Mouse (Mus musculus) lung, postnatal 0 days (tissue): ENCODE measurements around the gene Brd9. TPM values are rescaled to one million over a fixed set of nuclear protein-coding genes. Genes with fewer than 3 reads are reported as not detected.
A peak's percentile ranks its signal among the peaks of the same experiment; 100 is the strongest.

Experiments
- ATAC-seq: fragments of 200-750 bp; cut with Nextera tagmentation; 2 replicates; pipeline ENCODE4 v1.8.0; 2017; ENCODE audit warnings: moderate library complexity
- DNase-seq: peaks from one replicate; pipeline ENCODE4 v3.0.0-alpha.2; 2016; ENCODE audit warnings: low spot score
- H3K27ac ChIP-seq: fragments of 300-500 bp; sonication (generic); 2 replicates; pipeline ENCODE4 v1.5.1; 2014; ENCODE audit warnings: antibody characterized with exemption, mild to moderate bottlenecking, low read length, mixed read lengths
- H3K27me3 ChIP-seq: fragments of 300-500 bp; sonication (generic); replicated peaks from 2 replicates; pipeline ENCODE4 v1.6.1; 2014; ENCODE audit warnings: low read length, mixed read lengths; ENCODE audit not compliant: insufficient read depth
- H3K36me3 ChIP-seq: fragments of 300-500 bp; sonication (generic); 2 replicates; pipeline ENCODE4 v1.6.1; 2014; ENCODE audit warnings: low read length, mixed read lengths; ENCODE audit not compliant: insufficient read depth
- H3K4me1 ChIP-seq: fragments of 300-500 bp; sonication (generic); 2 replicates; pipeline ENCODE4 v1.6.1; 2014; ENCODE audit warnings: antibody characterized with exemption, low read depth, low read length, mixed read lengths; ENCODE audit not compliant: insufficient read depth
- H3K4me2 ChIP-seq: fragments of 300-500 bp; sonication (generic); replicated peaks from 2 replicates; pipeline ENCODE4 v1.6.1; 2014; ENCODE audit warnings: low read depth, mild to moderate bottlenecking, low read length, moderate library complexity, mixed read lengths
- H3K4me3 ChIP-seq: fragments of 300-500 bp; sonication (generic); 2 replicates; pipeline ENCODE4 v1.5.1; 2014; ENCODE audit warnings: low read depth, low read length
- H3K9ac ChIP-seq: fragments of 300-500 bp; sonication (generic); replicated peaks from 2 replicates; pipeline ENCODE4 v1.6.1; 2014; ENCODE audit warnings: low read depth, mild to moderate bottlenecking
- H3K9me3 ChIP-seq: fragments of 300-500 bp; sonication (generic); 2 replicates; pipeline ENCODE4 v1.6.1; 2016; ENCODE audit warnings: low read length, mixed read lengths
- CTCF ChIP-seq: IDR thresholded peaks from 2 replicates; pipeline ENCODE4 v1.5.1; 2016; ENCODE audit warnings: antibody characterized with exemption, mild to moderate bottlenecking
- EP300 ChIP-seq: IDR thresholded peaks from 2 replicates; pipeline ENCODE4 v1.6.1; 2016; ENCODE audit warnings: antibody characterized with exemption, mild to moderate bottlenecking, control low read depth
- WGBS: fragments of 180-500 bp; shearing (Covaris S2); extraction: QIAGEN DNeasy Blood & Tissue Kit; methylation state at CpG from one replicate; pipeline ENCODE4 v1.1.7; 2014; 5-methylcytosine and 5-hydroxymethylcytosine counted together
- polyA plus RNA-seq: library from polyadenylated mRNA; unstranded; fragments of >200 nt; fragmentation: Nextera tagmentation; extraction: Ambion mirVana; gene quantifications from 2 replicates; pipeline ENCODE4 v1.2.1, GENCODE M21; 2015

Gene Brd9
- polyA plus RNA-seq, 1 experiment from 2014 or later: 33.8 TPM

DNA sequence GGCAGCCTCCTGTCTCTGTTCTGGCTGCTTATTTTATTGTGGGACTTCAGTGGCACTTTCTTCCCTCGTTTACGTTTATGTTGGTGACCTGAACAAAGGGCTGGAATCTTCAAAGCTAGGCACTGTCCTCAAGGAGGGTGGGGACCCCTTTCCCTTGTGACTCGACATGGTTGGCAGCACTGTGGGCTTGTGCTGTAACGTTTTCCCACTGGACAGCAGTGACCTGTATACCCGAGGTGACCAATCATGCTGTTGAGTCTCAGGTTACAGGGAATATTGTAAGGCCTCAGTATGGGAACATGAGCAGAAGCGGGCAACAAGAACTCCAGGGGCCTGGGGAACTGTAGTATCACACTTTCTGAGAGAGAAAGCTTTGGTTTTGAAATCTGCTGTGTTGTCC lies 17.1 kb downstream of the Brd9 start:
- WGBS: 65% methylated on average over 6 of the region's 6 CpGs
- peaks cover 54% of the 10 kb centered on the region for H3K36me3 ChIP-seq
- TF ChIP-seq EP300: no peak
- no peak for TF ChIP-seq CTCF

DNA sequence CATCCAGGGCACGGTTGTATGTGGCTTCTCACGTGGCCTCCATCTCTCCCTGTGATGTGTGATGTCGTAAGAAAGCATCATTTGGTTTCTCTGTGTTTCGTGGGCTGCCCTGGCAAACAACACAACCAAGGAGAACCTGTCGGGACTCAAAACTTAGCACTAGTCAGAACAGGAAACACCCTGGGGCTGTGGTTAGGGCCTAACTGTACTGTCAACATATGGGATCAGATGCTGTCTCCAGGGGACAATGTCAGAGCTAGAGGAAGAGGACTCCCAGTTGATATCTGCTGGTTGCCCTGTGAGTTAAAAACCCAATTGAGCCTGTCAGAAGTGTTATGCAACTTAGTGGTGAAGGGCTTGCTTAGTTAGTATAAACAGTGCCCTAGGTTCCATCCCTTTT lies 17.9 kb downstream of the Brd9 start:
- no peaks in the 10 kb centered on the region for H3K4me1 ChIP-seq
- H3K27ac ChIP-seq: no peak overlapping the region
- ATAC-seq (no peak), DNase-seq (no peak)
- WGBS: 85% methylated on average over 5 of the region's 5 CpGs
- H3K9me3 ChIP-seq: no peaks in the 10 kb centered on the region
- H3K4me2 ChIP-seq: no peak overlapping the region
- TF ChIP-seq CTCF (no peak), EP300 (no peak)
- peaks cover 55% of the 10 kb centered on the region for H3K36me3 ChIP-seq
- H3K9ac ChIP-seq: no peak overlapping the region
- no peaks in the 10 kb centered on the region for H3K27me3 ChIP-seq
- no peak overlapping the region for H3K4me3 ChIP-seq

More for the DNA sequence above, 17.1 kb downstream of the Brd9 start:
- no peak overlapping the region for H3K27ac ChIP-seq
- H3K9me3 ChIP-seq: no peaks in the 10 kb centered on the region
- DNase-seq (no peak), ATAC-seq (no peak)
- H3K9ac ChIP-seq: no peak overlapping the region
- no peak overlapping the region for H3K4me3 ChIP-seq
- no peaks in the 10 kb centered on the region for H3K27me3 ChIP-seq
- no peaks in the 10 kb centered on the region for H3K4me1 ChIP-seq
- H3K4me2 ChIP-seq: no peak overlapping the region

DNA sequence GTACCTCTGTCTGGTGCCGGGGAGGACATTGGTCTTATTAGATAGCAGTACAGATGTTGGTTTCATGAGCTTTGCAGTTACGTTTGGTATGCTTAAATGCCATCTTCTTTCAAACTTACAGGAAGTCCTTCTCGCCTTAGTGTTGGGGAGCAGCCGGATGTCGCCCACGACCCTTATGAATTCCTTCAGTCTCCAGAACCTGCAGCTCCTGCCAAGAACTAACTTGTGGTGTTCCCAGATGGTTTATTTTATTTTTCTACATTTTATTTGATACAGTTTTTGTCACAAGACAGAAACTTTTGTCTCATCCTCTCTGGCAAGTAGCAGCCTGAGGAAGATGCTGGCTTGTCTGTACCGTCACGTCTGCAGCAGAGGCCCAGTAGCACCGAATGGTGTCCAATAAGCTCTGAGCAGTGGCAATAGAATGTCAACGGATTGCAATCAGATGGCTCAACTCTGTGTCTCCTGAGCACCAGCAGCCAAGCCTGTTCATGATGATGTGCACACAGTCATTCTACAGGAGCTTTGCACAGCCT lies 22.6 kb downstream of the Brd9 start:
- no peak overlapping the region for H3K9ac ChIP-seq
- no peak overlapping the region for H3K4me3 ChIP-seq
- no peak overlapping the region for H3K27ac ChIP-seq
- no peaks in the 10 kb centered on the region for H3K9me3 ChIP-seq
- H3K36me3 ChIP-seq: peaks cover 47% of the 10 kb centered on the region
- H3K4me1 ChIP-seq: no peaks in the 10 kb centered on the region
- DNase-seq (no peak), ATAC-seq (no peak)
- no peak for TF ChIP-seq CTCF
- no peak for TF ChIP-seq EP300
- H3K27me3 ChIP-seq: no peaks in the 10 kb centered on the region
- 79% methylated on average over 10 of the region's 10 CpGs for WGBS
- H3K4me2 ChIP-seq: no peak overlapping the region

DNA sequence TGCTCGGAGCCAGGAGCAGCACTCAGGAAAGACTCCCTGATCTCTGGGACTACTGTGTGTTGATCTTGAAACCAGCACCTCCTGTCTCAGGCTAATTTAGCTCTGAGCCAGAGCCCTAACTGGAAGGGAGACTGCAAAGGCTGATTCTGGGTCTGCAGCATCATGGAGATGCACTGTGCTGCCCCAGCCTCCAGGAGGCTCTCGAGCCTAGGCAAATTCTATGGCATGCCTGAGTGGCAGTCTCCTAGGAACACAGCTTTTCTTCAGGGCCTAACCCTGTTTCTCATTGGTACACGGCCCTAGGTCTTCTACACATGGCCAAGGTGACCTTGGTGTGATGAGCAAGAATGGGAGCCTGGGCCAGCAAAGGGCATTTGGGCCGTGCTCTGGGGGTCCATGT lies 23.6 kb downstream of the Brd9 start:
- no peak overlapping the region for H3K4me3 ChIP-seq
- DNase-seq: no peak
- peaks cover 41% of the 10 kb centered on the region for H3K36me3 ChIP-seq
- H3K9me3 ChIP-seq: no peaks in the 10 kb centered on the region
- no peak overlapping the region for H3K4me2 ChIP-seq
- no peaks in the 10 kb centered on the region for H3K27me3 ChIP-seq
- WGBS: 75% methylated on average over 4 of the region's 4 CpGs
- ATAC-seq: peak; percentile 35; the same call in 1 of the 2 replicates
- TF ChIP-seq EP300: no peak
- TF ChIP-seq CTCF: peak; percentile 58
- no peak overlapping the region for H3K9ac ChIP-seq
- no peak overlapping the region for H3K27ac ChIP-seq
- no peaks in the 10 kb centered on the region for H3K4me1 ChIP-seq

DNA sequence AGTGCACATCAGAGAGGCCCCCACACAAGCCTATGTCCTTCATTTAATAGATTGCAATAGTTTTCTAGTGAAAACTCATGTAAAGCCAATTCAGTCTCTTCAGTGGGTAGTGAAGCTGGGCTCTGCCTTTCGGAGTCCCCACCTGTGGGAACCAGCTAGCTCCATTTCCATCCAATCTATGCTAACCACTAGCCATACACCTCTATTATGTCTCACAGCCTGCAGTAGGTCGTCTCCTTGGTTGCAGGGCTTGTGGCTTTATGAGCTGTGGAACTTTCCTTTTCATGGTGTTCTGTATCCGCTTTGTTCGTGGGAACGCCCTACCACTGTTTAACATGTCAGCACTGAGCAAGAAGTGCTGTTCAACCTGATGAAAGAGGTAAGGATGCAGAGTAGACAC lies 25.9 kb downstream of the Brd9 start, which contains the start of gene Zdhhc11:
Gene Zdhhc11, plus strand, starts transcription at position 301 of the 400 bp plus-strand sequence.
- Histone ChIP-seq H3K4me3 (no peak within 1 kb of the TSS), H3K27ac (no peak within 1 kb of the TSS), H3K4me2 (no peak within 1 kb of the TSS), H3K9me3 (no peaks in the 10 kb centered on the region), H3K36me3 (peaks cover 25% of the 10 kb centered on the region), H3K4me1 (no peaks in the 10 kb centered on the region), H3K27me3 (no peaks in the 10 kb centered on the region), H3K9ac (no peak within 1 kb of the TSS)
- no peak for TF ChIP-seq EP300
- ATAC-seq: no peak
- no peak for DNase-seq
- 87% methylated on average over 5 of the region's 5 CpGs for WGBS

DNA sequence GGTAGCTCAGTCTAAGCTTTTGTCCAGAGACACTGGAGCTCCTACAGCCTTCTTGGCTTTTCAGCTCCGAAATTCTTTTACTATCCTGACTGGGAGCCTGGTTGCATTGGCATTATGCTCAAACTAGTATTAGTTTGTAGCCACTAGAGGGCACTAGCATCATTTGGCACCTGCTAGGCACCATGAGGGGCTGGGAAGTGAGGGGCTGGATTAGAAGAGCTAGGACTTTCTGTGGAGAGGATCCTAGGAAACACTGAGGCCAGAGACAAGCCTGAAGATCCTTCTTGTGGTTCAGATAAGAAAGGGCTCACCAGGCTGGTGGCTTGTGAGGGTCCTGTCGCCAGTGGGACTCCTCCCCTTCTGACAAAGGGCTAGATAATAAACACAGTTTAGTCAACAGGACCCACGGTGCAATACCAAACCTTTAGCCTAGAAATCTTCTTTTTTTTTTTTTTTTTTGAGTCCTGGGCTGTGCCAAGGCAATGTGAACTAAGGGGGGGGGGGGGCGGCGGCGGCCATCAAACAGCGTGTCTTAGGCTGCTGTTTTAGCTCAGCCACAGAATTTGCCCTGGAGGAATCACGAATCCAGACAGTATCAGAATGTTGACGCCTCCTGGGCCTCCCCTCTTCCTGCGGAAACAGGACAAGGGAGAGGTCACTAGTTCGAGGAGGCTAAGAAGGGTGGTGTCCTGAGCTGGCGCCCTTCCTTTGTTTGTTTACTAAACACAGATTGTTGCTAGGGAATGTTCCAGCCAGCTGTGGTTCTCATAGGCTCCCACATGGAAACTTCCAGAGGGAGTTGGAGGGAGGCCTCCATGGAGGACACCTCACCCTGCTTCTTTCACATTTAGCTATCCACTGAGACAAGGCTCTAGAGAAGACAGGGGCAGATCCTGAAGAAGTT lies 33.2 kb downstream of the Brd9 start:
- no peaks in the 10 kb centered on the region for H3K9me3 ChIP-seq
- TF ChIP-seq EP300: peak; percentile 97
- peak; percentile 89 for TF ChIP-seq CTCF

More for the DNA sequence above, 33.2 kb downstream of the Brd9 start:
- no peaks in the 10 kb centered on the region for H3K27me3 ChIP-seq
- 16% methylated on average over 12 of the region's 12 CpGs for WGBS
- H3K36me3 ChIP-seq: no peaks in the 10 kb centered on the region
- H3K4me2 ChIP-seq: peak overlapping the region; percentile 38
- H3K4me3 ChIP-seq: no peak overlapping the region
- peak overlapping the region; percentile 77 for H3K27ac ChIP-seq
- peak; percentile 97 for ATAC-seq
- no peak overlapping the region for H3K9ac ChIP-seq
- no peaks in the 10 kb centered on the region for H3K4me1 ChIP-seq
- DNase-seq: peak; percentile 96
